Mouse (Mus musculus) hematopoietic stem cell, adult 5-6 weeks (primary cell): ENCODE data around the gene Arpc3. TPM values are rescaled to one million over a fixed set of nuclear protein-coding genes. Genes with fewer than 3 reads are reported as not detected.

Experiments used
- ATAC-seq, 2 experiments: fragments of 125-278 bp in 1 of 2; replicated peaks in 1 of 2; 2 replicates each; pipeline ENCODE4 v1.8.0; 2016 to 2017; ENCODE audit warnings: inconsistent platforms in 2 of 2, mild to moderate bottlenecking in 2 of 2, moderate number of reproducible peaks in 2 of 2, low read depth in 1 of 2, moderate TSS enrichment in 1 of 2; ENCODE audit not compliant: low FRiP score in 2 of 2, poor library complexity in 2 of 2, severe bottlenecking in 2 of 2, insufficient read depth in 1 of 2, low TSS enrichment in 1 of 2
- total RNA-seq: library from RNA; stranded (forward); fragments of 172-1452, 232-1000 nt; gene quantifications from 2 replicates; pipeline ENCODE4 v1.2.3, GENCODE M21; 2017

The Arpc3 gene
- total RNA-seq: 691 and 855 TPM in 2 replicates

GRCm38 (mm10) chr5:122391786-122392180 lies at the start of gene Arpc3:
Arpc3 (plus strand) TSS chr5:122391878.
- peak; percentile 83 to 88 for ATAC-seq

- ATAC-seq: no peak
These were observed 48.8 kb upstream of the Arpc3 start for GRCm38 (mm10) chr5:122342874-122343273.

- no peak for ATAC-seq
These were observed 47.9 kb upstream of the Arpc3 start for GRCm38 (mm10) chr5:122343768-122344167.

- peak; percentile 76 to 82; a peak in 3 of 4 replicates for ATAC-seq
These were observed 47.4 kb upstream of the Arpc3 start for GRCm38 (mm10) chr5:122344260-122344659.

DNA sequence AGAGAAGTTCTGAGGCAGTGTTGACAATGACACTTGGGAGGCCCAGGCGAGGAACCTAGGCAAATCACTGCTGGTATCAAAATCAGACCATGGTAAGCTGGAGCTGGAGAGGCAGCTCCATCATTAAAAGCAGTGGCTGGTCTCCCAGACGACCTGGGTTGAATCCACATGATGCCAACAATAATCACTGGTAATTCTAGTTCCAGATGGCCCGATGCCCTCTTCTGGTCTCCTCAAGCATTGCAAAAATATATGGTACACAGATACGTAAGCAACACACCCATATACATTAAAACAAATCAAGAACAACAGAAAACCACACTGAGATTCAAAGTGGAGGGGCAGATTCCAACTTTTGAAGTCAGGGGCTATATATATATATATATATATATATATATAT lies 45.9 kb upstream of the Arpc3 start:
- ATAC-seq: no peak

GRCm38 (mm10) chr5:122353807-122354491 lies 37.7 kb upstream of the Arpc3 start, which contains the start of the genes Rad9b and Vps29:
Rad9b (minus strand) TSS chr5:122354233.
Vps29 (plus strand) TSS chr5:122354369.
- peak; percentile 94 to 99 for ATAC-seq

- ATAC-seq: peak in 1 of 2 experiments; percentile 8; a peak in 1 of 4 replicates
These were observed 37.1 kb upstream of the Arpc3 start for GRCm38 (mm10) chr5:122354492-122355067.

- ATAC-seq: peak; percentile 51 to 59
These were observed 20.0 kb upstream of the Arpc3 start, which contains the start of gene Gpn3 for GRCm38 (mm10) chr5:122371591-122372191. Gpn3 (plus strand) TSS chr5:122371876.

DNA sequence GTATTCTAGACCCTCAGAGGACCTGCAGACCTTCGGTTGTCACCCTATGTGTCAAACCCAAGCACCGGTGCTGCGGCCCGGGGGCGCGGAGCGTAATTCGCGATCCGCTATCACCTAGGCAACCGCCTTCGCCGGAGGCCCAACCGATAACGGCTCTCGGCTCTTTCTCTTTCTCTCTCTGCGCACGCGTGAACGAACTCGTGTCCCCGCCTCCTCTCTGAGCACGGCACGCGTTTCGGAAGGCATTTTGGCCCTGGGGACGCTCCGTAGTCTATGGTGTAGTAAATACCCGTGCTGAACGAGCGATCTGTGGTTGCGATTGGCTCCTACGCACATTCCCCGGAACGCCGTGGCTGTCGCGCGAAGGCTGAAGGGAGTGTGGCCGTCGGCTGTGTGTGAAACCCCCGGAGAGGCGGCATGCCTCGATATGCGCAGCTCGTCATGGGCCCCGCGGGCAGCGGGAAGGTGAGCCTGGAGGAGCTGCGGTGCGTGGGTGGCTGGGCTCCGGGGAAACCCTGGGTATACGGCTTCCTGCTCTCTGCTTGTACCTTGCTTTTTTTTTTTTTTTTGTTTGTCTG lies 19.4 kb upstream of the Arpc3 start, which contains the start of gene Fam216a:
Fam216a (minus strand) TSS at position 173 of the 578 bp plus-strand sequence.
- ATAC-seq: peak; percentile 96 to 97

DNA sequence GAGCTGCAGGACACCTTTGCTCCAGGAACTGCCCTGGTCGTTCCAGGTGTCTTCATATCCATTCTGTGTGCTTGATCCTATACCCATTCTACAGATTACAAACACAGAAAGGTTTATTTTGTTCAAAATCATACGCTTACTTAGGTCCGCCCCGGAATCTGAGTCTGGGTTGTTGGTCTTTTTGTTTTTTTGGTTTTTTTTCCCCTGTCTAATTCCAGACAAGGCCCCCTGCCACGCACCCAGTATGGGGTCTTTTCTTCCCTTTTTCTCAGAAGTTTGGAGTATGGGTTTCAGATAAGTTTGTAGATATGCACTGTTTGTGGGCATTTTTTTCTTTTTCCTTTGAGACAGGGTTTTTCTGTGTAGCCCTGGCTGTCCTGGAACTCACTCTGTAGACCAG lies 18.8 kb upstream of the Arpc3 start:
- ATAC-seq: no peak

- no peak for ATAC-seq
These were observed 14.4 kb upstream of the Arpc3 start for GRCm38 (mm10) chr5:122377101-122377833.

DNA sequence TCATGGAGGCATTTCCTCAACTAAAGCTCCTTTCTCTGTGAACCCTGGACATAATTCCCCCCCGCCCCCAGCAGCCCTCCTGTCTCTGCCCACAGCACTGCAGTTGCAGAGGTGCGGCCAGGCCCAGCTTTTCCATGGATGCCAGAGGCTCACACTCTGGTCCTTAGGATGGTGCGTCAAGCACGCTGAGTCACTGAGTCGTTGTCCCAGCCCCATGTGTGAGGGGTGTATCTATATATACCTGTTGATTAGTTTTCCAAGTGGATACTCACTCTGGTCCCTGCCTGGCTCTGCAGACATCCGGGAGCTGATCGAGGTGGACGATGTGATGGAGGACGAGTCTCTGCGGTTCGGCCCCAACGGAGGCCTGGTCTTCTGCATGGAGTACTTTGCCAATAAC lies 13.5 kb upstream of the Arpc3 start:
- ATAC-seq: no peak

- ATAC-seq: peak; percentile 69 to 93
These were observed 12.1 kb upstream of the Arpc3 start for GRCm38 (mm10) chr5:122379374-122380155.

DNA sequence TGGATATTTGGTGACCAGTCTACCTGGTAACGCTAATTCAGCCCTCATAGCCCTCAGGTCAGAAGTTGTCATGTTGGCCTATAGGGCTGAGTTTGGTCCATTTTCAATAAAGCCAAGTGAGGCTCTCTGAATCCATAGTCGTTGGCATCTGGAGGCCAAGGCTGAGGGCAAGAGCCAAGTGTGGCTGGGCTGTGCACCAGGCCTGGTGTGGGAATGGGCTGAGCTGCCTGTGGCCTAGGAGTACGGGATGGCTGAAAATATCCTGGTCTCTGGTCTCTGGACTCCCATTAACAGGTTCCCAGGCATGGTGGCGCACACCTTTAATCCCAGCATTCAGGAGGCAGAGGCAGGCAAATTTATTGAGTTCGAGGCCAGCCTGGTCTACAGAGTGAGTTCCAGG lies 1.7 kb upstream of the Arpc3 start:
- no peak for ATAC-seq

DNA sequence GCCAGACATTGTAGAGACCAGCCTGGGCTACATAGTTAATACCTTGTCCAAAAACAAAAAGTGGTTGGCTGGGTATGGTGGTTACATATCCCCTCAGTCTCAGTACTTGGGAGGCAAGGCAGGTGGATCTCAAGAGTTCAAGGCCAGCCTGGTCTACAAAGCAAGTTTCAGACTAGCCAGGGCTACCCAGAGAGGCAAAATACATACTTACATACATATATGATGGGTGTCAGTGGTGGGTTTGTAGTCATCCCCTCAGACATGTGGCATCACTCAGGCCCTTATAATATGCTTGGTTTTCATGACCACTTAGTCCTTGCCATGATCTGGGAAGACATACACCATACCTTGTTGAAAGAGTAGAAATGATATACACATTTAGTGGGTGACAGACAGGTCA lies 1.0 kb upstream of the Arpc3 start:
- ATAC-seq: no peak

DNA sequence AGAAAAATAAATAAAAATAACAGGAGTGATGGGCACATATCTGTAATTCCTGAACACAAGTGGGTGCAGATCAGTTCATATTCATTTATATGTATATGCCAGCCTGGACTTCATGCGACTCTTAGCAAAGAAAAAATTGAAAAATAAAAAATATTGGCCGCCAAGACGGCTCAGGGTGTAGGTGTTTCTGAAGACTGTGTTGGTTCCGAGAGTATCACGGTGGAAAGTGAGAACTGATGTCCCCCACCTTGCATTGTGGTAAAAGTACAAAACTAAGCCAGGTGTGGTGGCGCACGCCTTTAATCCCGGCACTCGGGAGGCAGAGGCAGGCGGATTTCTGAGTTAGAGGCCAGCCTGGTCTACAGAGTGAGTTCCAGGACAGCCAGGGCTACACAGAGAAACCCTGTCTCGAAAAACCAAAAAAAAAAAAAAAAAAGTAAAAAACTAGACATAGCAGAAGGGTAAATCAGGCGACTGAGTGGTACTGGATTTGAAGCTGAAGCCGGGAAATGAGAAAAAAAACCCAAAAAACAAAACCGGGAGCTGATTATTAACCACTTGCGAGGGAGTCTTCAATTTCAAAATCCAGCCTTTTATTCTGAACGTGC lies 396 bp upstream of the Arpc3 start:
- ATAC-seq: no peak
